Mouse (Mus musculus) G1E (cell line): ENCODE measurements at regions not wholly inside any gene's neighbourhood (a gene's known extent, or its start where the extent isn't known, plus 50 kb on each side); places are given as distances from the start of the nearest gene placed in this dataset.

Experiments
- CTCF ChIP-seq: IDR thresholded peaks from 2 replicates; pipeline ENCODE4 v1.5.1; 2012; ENCODE audit warnings: low read depth, low read length, inconsistent platforms, mixed read lengths
- POLR2AphosphoS5 ChIP-seq: IDR thresholded peaks from 2 replicates; pipeline ENCODE4 v1.6.1; 2012; ENCODE audit warnings: low read depth, low read length, inconsistent platforms; ENCODE audit not compliant: insufficient replicate concordance
- TAL1 ChIP-seq: conservative IDR thresholded peaks from 2 replicates; pipeline ENCODE4 v1.6.1; 2012; ENCODE audit warnings: low read depth, low read length, inconsistent platforms, mixed read lengths

DNA sequence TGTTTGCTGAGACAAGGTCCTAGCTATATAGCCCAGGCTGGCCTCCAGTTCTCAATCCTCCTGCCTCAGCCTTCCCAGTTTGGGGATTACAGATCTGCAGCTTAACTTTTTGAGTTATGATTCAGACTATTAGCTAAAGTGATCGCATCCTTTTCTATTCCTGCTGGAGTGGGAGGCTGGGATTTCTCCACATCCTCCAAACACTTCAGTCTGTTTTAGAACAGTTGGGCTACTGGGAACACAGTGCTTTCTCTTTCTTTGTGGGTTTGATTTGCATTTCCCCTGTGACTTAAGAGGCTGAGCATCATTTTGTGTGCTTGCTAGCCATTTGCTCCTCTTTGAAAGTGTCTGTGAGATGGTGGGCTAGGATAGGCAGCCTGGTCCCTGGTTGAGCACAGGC is 100.0 kb downstream of the Cct6b start:
- TF ChIP-seq TAL1, result no peak
- TF ChIP-seq CTCF, result no peak
- TF ChIP-seq POLR2AphosphoS5, result no peak
